Mouse (Mus musculus) stomach, postnatal 0 days (tissue): ENCODE measurements around the gene Zar1. TPM values are rescaled to one million over a fixed set of nuclear protein-coding genes. Genes with fewer than 3 reads are reported as not detected.
"Not testable (repeated sequence)": the region's sequence is repeated elsewhere in the genome, so short reads cannot be mapped to it uniquely, and the experiment has no call there.

Experiments used
- ATAC-seq: fragments of 200-750 bp; cut with Nextera tagmentation; 2 replicates; pipeline ENCODE4 v1.8.0; 2017; ENCODE audit not compliant: low FRiP score, low TSS enrichment
- DNase-seq: peaks from one replicate; pipeline ENCODE4 v3.0.0-alpha.2; 2016; ENCODE audit warnings: low spot score
- H3K27ac ChIP-seq: fragments of 300-500 bp; sonication (generic); replicated peaks from 2 replicates; pipeline ENCODE4 v1.5.1; 2014; ENCODE audit warnings: mild to moderate bottlenecking, control low read depth
- H3K27me3 ChIP-seq: fragments of 300-500 bp; sonication (generic); 2 replicates; pipeline ENCODE4 v1.6.1; 2014; ENCODE audit warnings: low read length; ENCODE audit not compliant: control insufficient read depth, insufficient read depth
- H3K36me3 ChIP-seq: fragments of 300-500 bp; sonication (generic); 2 replicates; pipeline ENCODE4 v1.6.1; 2014; ENCODE audit warnings: low read length, mixed read lengths; ENCODE audit not compliant: control insufficient read depth, insufficient read depth
- H3K4me1 ChIP-seq: fragments of 300-500 bp; sonication (generic); replicated peaks from 2 replicates; pipeline ENCODE4 v1.6.1; 2014; ENCODE audit warnings: antibody characterized with exemption; ENCODE audit not compliant: control insufficient read depth, insufficient read depth
- H3K4me2 ChIP-seq: fragments of 300-500 bp; sonication (generic); replicated peaks from 2 replicates; pipeline ENCODE4 v1.6.1; 2014; ENCODE audit warnings: low read depth, mild to moderate bottlenecking, control low read depth, moderate library complexity
- H3K4me3 ChIP-seq: fragments of 300-500 bp; sonication (generic); 2 replicates; pipeline ENCODE4 v1.5.1; 2014; ENCODE audit warnings: low read depth, low read length, control low read depth
- H3K9ac ChIP-seq: fragments of 300-500 bp; sonication (generic); 2 replicates; pipeline ENCODE4 v1.6.1; 2014; ENCODE audit warnings: mild to moderate bottlenecking, low read length, control low read depth, mixed read lengths
- H3K9me3 ChIP-seq: fragments of 300-500 bp; sonication (generic); 2 replicates; pipeline ENCODE4 v1.6.1; 2016; ENCODE audit warnings: low read length; ENCODE audit not compliant: control insufficient read depth
- CTCF ChIP-seq: IDR thresholded peaks from 2 replicates; pipeline ENCODE4 v1.5.1; 2016; ENCODE audit warnings: antibody characterized with exemption, low read depth, mild to moderate bottlenecking, moderate library complexity
- EP300 ChIP-seq: optimal IDR thresholded peaks from 2 replicates; pipeline ENCODE3; 2016; ENCODE audit warnings: antibody characterized with exemption
- WGBS: fragments of 180-500 bp; shearing (Covaris S2); extraction: QIAGEN DNeasy Blood & Tissue Kit; methylation state at CpG from one replicate; pipeline ENCODE4 v1.1.7; 2014; 5-methylcytosine and 5-hydroxymethylcytosine counted together
- polyA plus RNA-seq: library from polyadenylated mRNA; unstranded; fragments of >200 nt; fragmentation: Nextera tagmentation; extraction: Ambion mirVana; gene quantifications from 2 replicates; pipeline ENCODE4 v1.2.1, GENCODE M21; 2015

Zar1 gene
- polyA plus RNA-seq, 1 experiment from 2014 or later: 0.15 TPM

- 2% methylated on average over 31 of the region's 38 CpGs for WGBS
- Histone ChIP-seq H3K27ac (no peak within 1 kb of the TSS), H3K4me3 (peak within 1 kb of the TSS; percentile 31), H3K4me2 (peak within 1 kb of the TSS; percentile 63), H3K4me1 (no peaks in the 10 kb centered on the region), H3K27me3 (no peaks in the 10 kb centered on the region), H3K9ac (0 out of 2 replicates have a peak within 1 kb of the TSS, but pooled peaks have one; percentile 27), H3K9me3 (no peaks in the 10 kb centered on the region), H3K36me3 (no peaks in the 10 kb centered on the region)
- 0 out of 2 replicates have a peak, but pooled peaks have one; percentile 26 for ATAC-seq
- TF ChIP-seq CTCF: no peak
- TF ChIP-seq EP300: no peak
- peak; percentile 47 for DNase-seq
Measured at GRCm38 (mm10) chr5:72587192-72587681, 6.2 kb upstream of the Zar1 start, which contains the start of gene Gm5868. TSS of gene Gm5868 (minus strand) at chr5:72587551.

- Histone ChIP-seq H3K4me2 (peak overlapping the region; percentile 63), H3K4me3 (peak overlapping the region; percentile 31)
- not testable (repeated sequence) for H3K4me1 ChIP-seq, H3K27ac ChIP-seq, H3K9me3 ChIP-seq, H3K27me3 ChIP-seq, H3K9ac ChIP-seq, H3K36me3 ChIP-seq, DNase-seq
- 0 out of 2 replicates have a peak, but pooled peaks have one; percentile 29 for ATAC-seq
- 40% methylated on average over 25 of the region's 25 CpGs for WGBS
Measured at GRCm38 (mm10) chr5:72586667-72587191, 5.7 kb upstream of the Zar1 start.

GRCm38 (mm10) chr5:72586122-72586521, 5.1 kb upstream of the Zar1 start:
- H3K27ac ChIP-seq, H3K27me3 ChIP-seq, H3K4me2 ChIP-seq, H3K36me3 ChIP-seq, H3K9ac ChIP-seq, H3K9me3 ChIP-seq, ATAC-seq, H3K4me1 ChIP-seq, H3K4me3 ChIP-seq: not testable (repeated sequence)
- TF ChIP-seq CTCF: peak; percentile 63
- WGBS: 45% methylated on average over 7 of the region's 7 CpGs
- DNase-seq: peak; percentile 32

- ATAC-seq: peak; percentile 64
- not testable (repeated sequence) for H3K27me3 ChIP-seq, H3K36me3 ChIP-seq, H3K9me3 ChIP-seq, H3K9ac ChIP-seq, H3K27ac ChIP-seq, H3K4me1 ChIP-seq
- DNase-seq: peak; percentile 22
- 7% methylated on average over 56 of the region's 73 CpGs for WGBS
- H3K4me3 ChIP-seq: peak overlapping the region; percentile 38
- peak overlapping the region; percentile 65 for H3K4me2 ChIP-seq
Measured at GRCm38 (mm10) chr5:72580088-72580969, 725 bp downstream of the Zar1 start.

GRCm38 (mm10) chr5:72579599-72579998, 1.5 kb downstream of the Zar1 start:
- not testable (repeated sequence) for ATAC-seq, H3K4me2 ChIP-seq
- 51% methylated on average over 10 of the region's 10 CpGs for WGBS

GRCm38 (mm10) chr5:72565621-72566020, 15.4 kb downstream of the Zar1 start:
- H3K4me1 ChIP-seq: no peaks in the 10 kb centered on the region
- TF ChIP-seq EP300 (no peak), CTCF (no peak)
- 80% methylated on average over 5 of the region's 5 CpGs for WGBS

More at GRCm38 (mm10) chr5:72579599-72579998, 1.5 kb downstream of the Zar1 start:
- H3K27ac ChIP-seq, H3K9me3 ChIP-seq, H3K27me3 ChIP-seq, H3K4me3 ChIP-seq, H3K4me1 ChIP-seq, DNase-seq, H3K36me3 ChIP-seq, H3K9ac ChIP-seq: not testable (repeated sequence)

GRCm38 (mm10) chr5:72563183-72563582, 17.9 kb downstream of the Zar1 start:
- not testable (repeated sequence) for ATAC-seq, H3K9me3 ChIP-seq
- 80% methylated on average over 2 of the region's 2 CpGs for WGBS

More at GRCm38 (mm10) chr5:72565621-72566020, 15.4 kb downstream of the Zar1 start:
- H3K27me3 ChIP-seq: no peaks in the 10 kb centered on the region
- no peaks in the 10 kb centered on the region for H3K36me3 ChIP-seq
- no peaks in the 10 kb centered on the region for H3K9me3 ChIP-seq
- no peak overlapping the region for H3K4me2 ChIP-seq
- ATAC-seq (no peak), DNase-seq (no peak)
- H3K9ac ChIP-seq: no peak overlapping the region
- H3K27ac ChIP-seq: no peak overlapping the region
- no peak overlapping the region for H3K4me3 ChIP-seq

More at GRCm38 (mm10) chr5:72563183-72563582, 17.9 kb downstream of the Zar1 start:
- H3K4me3 ChIP-seq, H3K9ac ChIP-seq, H3K4me2 ChIP-seq, H3K4me1 ChIP-seq, H3K27ac ChIP-seq, H3K36me3 ChIP-seq, H3K27me3 ChIP-seq, DNase-seq: not testable (repeated sequence)
